Mouse (Mus musculus) stomach, adult 2 months (tissue): ENCODE results near the gene Frmpd4. TPM values are rescaled to one million over a fixed set of nuclear protein-coding genes. Genes with fewer than 3 reads are reported as not detected.

Experiments used
- polyA plus RNA-seq: library from polyadenylated mRNA; depleted of rRNA; stranded (reverse); fragments of >200 nt; gene quantifications from 2 replicates; pipeline ENCODE4 v1.2.3, GENCODE M21; 2012; rRNA removed

Gene Frmpd4
- polyA plus RNA-seq = 0.01 and 0.02 TPM in 2 replicates

GRCm38 (mm10) chrX:168577131-168577530, at the start of gene Frmpd4:
Gene Frmpd4 (minus strand): TSS chrX:168577231.

Other genes starting within 250 kb of the Frmpd4 start
- 3.6 and 4.2 TPM in 2 replicates for gene Msl3, start 96.7 kb upstream of the Frmpd4 start, polyA plus RNA-seq
- 0.74 and 0.87 TPM in 2 replicates for gene Arhgap6, start 217.9 kb upstream of the Frmpd4 start, polyA plus RNA-seq